Mouse (Mus musculus): ENCODE data around the gene Stat3. TPM values are rescaled to one million over a fixed set of nuclear protein-coding genes. Genes with fewer than 3 reads are reported as not detected.

The Stat3 gene
- polyA plus RNA-seq, 2 experiments = 56.1 to 65.9 TPM

DNA sequence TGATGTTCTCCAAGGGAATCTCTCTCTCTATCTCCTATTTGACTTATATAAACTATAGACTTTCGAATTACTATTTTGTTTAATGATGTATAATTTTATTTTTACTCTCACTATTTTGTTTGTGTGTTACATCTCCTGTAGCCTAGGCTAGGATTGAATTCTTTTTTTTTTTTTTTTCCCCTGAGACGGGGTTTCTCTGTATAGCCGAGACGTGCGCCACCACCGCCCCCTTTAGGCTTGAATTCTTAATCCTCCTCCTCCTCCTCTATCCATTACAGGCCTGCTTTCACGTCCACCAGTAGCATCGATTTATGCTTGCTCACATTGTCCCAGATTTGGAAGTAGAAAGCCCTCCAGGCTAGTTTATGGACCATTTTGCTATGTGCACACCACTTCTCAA lies 42.7 kb upstream of the Stat3 start:
- Histone ChIP-seq H3K9ac (ENCODE audit: low read depth, low read length, severe bottlenecking) (no peak overlapping the region), H3K4me1 (ENCODE audit: control insufficient read depth, insufficient read depth, low read length) (no peaks in the 10 kb centered on the region), H3K9me3 (ENCODE audit: control insufficient read depth, low read length) (no peaks in the 10 kb centered on the region), H3K27ac (replicated peaks; ENCODE audit: low read depth, low read length) (no peak overlapping the region), H3K36me3 (ENCODE audit: control insufficient read depth, insufficient read depth, low read length) (no peaks in the 10 kb centered on the region), H3K4me2 (replicated peaks; ENCODE audit: low read depth, low read length, severe bottlenecking) (no peak overlapping the region), H3K27me3 (ENCODE audit: control insufficient read depth, insufficient read depth, low read length) (peaks cover 5% of the 10 kb centered on the region; the same call in 1 of the 2 replicates), H3K4me3 (replicated peaks; ENCODE audit: low read length) (no peak overlapping the region)
- ATAC-seq (ENCODE audit: low FRiP score, low read depth) (no peak), DNase-seq (ENCODE audit: low spot score) (no peak)
- TF ChIP-seq POLR2A (IDR thresholded peaks at IDR 0.05; ENCODE audit: borderline replicate concordance, extremely low read depth, insufficient read depth, insufficient read length) = no peak
- WGBS = 18% methylated on average over 8 of the region's 8 CpGs

DNA sequence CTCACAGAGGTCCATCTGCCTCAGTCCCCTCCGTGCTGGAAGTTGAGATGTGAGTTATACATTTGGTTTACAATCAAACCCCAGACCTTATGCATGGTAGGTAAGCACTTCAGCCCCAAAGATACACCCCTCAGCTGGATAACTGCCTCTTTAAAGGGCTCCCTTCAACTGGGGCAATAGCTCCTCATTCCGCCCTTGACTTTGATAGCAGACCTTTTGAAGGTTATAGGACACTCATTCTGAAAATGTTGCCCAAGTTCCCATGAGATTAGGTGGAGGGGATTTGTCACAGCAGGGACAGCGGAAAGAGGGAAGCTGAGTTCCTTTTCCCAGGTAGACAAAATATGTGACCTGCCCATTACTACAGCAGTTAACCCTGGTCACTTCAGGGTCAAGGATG lies 41.9 kb upstream of the Stat3 start:
- 59% methylated on average over 3 of the region's 3 CpGs for WGBS
- H3K27ac ChIP-seq (replicated peaks; ENCODE audit: low read depth, low read length) = no peak overlapping the region
- H3K36me3 ChIP-seq (ENCODE audit: control insufficient read depth, insufficient read depth, low read length) = no peaks in the 10 kb centered on the region
- DNase-seq (ENCODE audit: low spot score) (no peak), ATAC-seq (ENCODE audit: low FRiP score, low read depth) (no peak)
- TF ChIP-seq POLR2A (IDR thresholded peaks at IDR 0.05; ENCODE audit: borderline replicate concordance, extremely low read depth, insufficient read depth, insufficient read length) = no peak
- H3K4me3 ChIP-seq (replicated peaks; ENCODE audit: low read length) = no peak overlapping the region
- H3K4me2 ChIP-seq (replicated peaks; ENCODE audit: low read depth, low read length, severe bottlenecking) = no peak overlapping the region
- H3K27me3 ChIP-seq (ENCODE audit: control insufficient read depth, insufficient read depth, low read length) = peaks cover 5% of the 10 kb centered on the region; the same call in 1 of the 2 replicates
- no peaks in the 10 kb centered on the region for H3K9me3 ChIP-seq (ENCODE audit: control insufficient read depth, low read length)
- H3K9ac ChIP-seq (ENCODE audit: low read depth, low read length, severe bottlenecking) = no peak overlapping the region
- H3K4me1 ChIP-seq (ENCODE audit: control insufficient read depth, insufficient read depth, low read length) = no peaks in the 10 kb centered on the region

DNA sequence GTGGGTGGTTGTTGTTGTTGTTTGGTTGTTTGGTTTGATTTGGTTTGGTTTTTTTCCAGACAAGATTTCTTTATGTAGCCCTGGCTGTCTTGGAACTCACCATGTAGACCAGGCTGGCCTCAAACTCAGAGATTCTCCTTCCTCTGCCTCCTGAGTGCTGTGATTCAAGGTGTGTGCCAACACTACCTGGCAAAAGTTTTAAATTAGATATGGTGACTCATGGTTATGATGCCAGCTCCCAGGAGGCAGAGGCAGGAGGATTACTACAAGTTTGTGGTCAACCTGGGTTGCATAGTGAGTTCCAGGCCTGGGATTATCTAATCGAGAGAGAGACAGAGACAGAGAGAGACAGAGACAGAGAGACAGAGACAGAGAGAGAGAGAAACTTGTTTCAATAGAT lies 41.1 kb upstream of the Stat3 start:
- TF ChIP-seq POLR2A (IDR thresholded peaks at IDR 0.05; ENCODE audit: borderline replicate concordance, extremely low read depth, insufficient read depth, insufficient read length) = no peak
- H3K4me2 ChIP-seq (replicated peaks; ENCODE audit: low read depth, low read length, severe bottlenecking) = no peak overlapping the region
- no peaks in the 10 kb centered on the region for H3K4me1 ChIP-seq (ENCODE audit: control insufficient read depth, insufficient read depth, low read length)
- ATAC-seq (ENCODE audit: low FRiP score, low read depth) = no peak
- DNase-seq (ENCODE audit: low spot score) = no peak
- H3K27ac ChIP-seq (replicated peaks; ENCODE audit: low read depth, low read length) = no peak overlapping the region
- H3K36me3 ChIP-seq (ENCODE audit: control insufficient read depth, insufficient read depth, low read length) = no peaks in the 10 kb centered on the region
- H3K27me3 ChIP-seq (ENCODE audit: control insufficient read depth, insufficient read depth, low read length) = peaks cover 5% of the 10 kb centered on the region; the same call in 1 of the 2 replicates
- no peaks in the 10 kb centered on the region for H3K9me3 ChIP-seq (ENCODE audit: control insufficient read depth, low read length)
- no peak overlapping the region for H3K4me3 ChIP-seq (replicated peaks; ENCODE audit: low read length)
- WGBS = 83% methylated on average over 1 of the region's 1 CpGs
- H3K9ac ChIP-seq (ENCODE audit: low read depth, low read length, severe bottlenecking) = no peak overlapping the region

DNA sequence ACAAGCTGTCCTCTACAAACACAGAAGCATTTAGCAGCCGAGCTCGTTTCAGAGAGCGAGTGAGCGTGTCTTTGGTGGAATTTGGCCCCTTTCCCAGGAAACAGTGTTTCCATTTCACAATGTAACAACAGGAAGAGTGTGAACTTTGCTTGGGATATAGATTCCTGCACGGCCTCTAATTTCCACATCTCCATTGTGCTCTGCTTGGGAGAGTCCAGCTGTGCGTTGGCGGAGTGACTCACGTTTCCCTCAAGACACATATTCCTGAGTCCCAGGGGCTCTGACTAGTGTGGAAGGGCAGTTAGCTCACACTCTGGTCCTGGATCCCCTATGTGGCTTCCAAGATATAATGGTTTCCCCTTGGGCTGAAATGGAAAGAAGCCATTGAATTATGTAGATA lies 40.5 kb upstream of the Stat3 start:
- Histone ChIP-seq H3K4me1 (ENCODE audit: control insufficient read depth, insufficient read depth, low read length) (no peaks in the 10 kb centered on the region), H3K9ac (ENCODE audit: low read depth, low read length, severe bottlenecking) (no peak overlapping the region), H3K27ac (replicated peaks; ENCODE audit: low read depth, low read length) (no peak overlapping the region), H3K4me2 (replicated peaks; ENCODE audit: low read depth, low read length, severe bottlenecking) (no peak overlapping the region), H3K4me3 (replicated peaks; ENCODE audit: low read length) (no peak overlapping the region), H3K9me3 (ENCODE audit: control insufficient read depth, low read length) (no peaks in the 10 kb centered on the region), H3K27me3 (ENCODE audit: control insufficient read depth, insufficient read depth, low read length) (peaks cover 5% of the 10 kb centered on the region; the same call in 1 of the 2 replicates), H3K36me3 (ENCODE audit: control insufficient read depth, insufficient read depth, low read length) (no peaks in the 10 kb centered on the region)
- WGBS = 49% methylated on average over 8 of the region's 8 CpGs
- TF ChIP-seq POLR2A (IDR thresholded peaks at IDR 0.05; ENCODE audit: borderline replicate concordance, extremely low read depth, insufficient read depth, insufficient read length) = no peak
- ATAC-seq (ENCODE audit: low FRiP score, low read depth) = peak; percentile 64; the same call in 1 of the 2 replicates
- peak; percentile 73 for DNase-seq (ENCODE audit: low spot score)

DNA sequence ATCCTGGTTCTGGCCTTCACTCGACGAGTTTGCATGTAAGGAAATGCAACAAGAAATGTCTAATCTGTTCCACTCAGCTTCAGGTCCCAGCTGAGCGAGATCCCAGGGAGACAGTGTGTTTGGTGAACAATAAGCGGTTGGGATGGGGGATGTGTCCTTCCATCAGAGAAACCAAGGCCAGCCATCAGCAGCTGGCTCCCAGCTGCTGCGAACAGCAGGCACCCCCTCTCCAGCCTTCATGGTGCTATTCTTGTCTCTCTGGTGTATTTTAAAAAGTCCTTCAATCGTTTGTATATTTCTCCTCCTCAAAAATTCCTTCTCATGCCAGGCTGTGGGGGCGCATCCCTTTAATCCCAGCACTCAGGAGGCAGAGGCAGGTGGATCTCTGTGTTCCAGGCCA lies 35.9 kb upstream of the Stat3 start:
- Histone ChIP-seq H3K9me3 (ENCODE audit: control insufficient read depth, low read length) (no peaks in the 10 kb centered on the region), H3K4me2 (replicated peaks; ENCODE audit: low read depth, low read length, severe bottlenecking) (no peak overlapping the region), H3K36me3 (ENCODE audit: control insufficient read depth, insufficient read depth, low read length) (no peaks in the 10 kb centered on the region), H3K9ac (ENCODE audit: low read depth, low read length, severe bottlenecking) (no peak overlapping the region), H3K4me3 (replicated peaks; ENCODE audit: low read length) (no peak overlapping the region), H3K27me3 (ENCODE audit: control insufficient read depth, insufficient read depth, low read length) (peaks cover 4% of the 10 kb centered on the region; the same call in 1 of the 2 replicates), H3K4me1 (ENCODE audit: control insufficient read depth, insufficient read depth, low read length) (no peaks in the 10 kb centered on the region), H3K27ac (replicated peaks; ENCODE audit: low read depth, low read length) (no peak overlapping the region)
- DNase-seq (ENCODE audit: low spot score) (peak; percentile 29), ATAC-seq (ENCODE audit: low FRiP score, low read depth) (no peak)
- TF ChIP-seq POLR2A (IDR thresholded peaks at IDR 0.05; ENCODE audit: borderline replicate concordance, extremely low read depth, insufficient read depth, insufficient read length) = no peak
- WGBS = 64% methylated on average over 7 of the region's 7 CpGs
